Mouse (Mus musculus): ENCODE results near the gene Lag3. TPM values are rescaled to one million over a fixed set of nuclear protein-coding genes. Genes with fewer than 3 reads are reported as not detected.
"Not testable (repeated sequence)": the region's sequence is repeated elsewhere in the genome, so short reads cannot be mapped to it uniquely, and the experiment has no call there.

The Lag3 gene
- polyA plus RNA-seq, 1 experiment from 2014 or later, result 1.9 TPM

GRCm38 (mm10) chr6:124904161-124904981, 7.1 kb downstream of the Lag3 start:
- Histone ChIP-seq H3K36me3 (ENCODE audit: control insufficient read depth, insufficient read depth, low read length) (no peaks in the 10 kb centered on the region), H3K27me3 (replicated peaks; ENCODE audit: control insufficient read depth, insufficient read depth, low read length) (no peaks in the 10 kb centered on the region), H3K9ac (ENCODE audit: low read depth, low read length) (peak overlapping the region; percentile 74), H3K4me2 (ENCODE audit: low read depth, low read length) (peak overlapping the region; percentile 91), H3K4me3 (ENCODE audit: low read length) (peak overlapping the region; percentile 58), H3K4me1 (ENCODE audit: control insufficient read depth, insufficient read depth, low read length) (peaks cover 6% of the 10 kb centered on the region; the same call in 1 of the 2 replicates), H3K27ac (ENCODE audit: low read length) (peak overlapping the region; percentile 96), H3K9me3 (ENCODE audit: control insufficient read depth, low read length) (no peaks in the 10 kb centered on the region)
- WGBS, result 10% methylated on average over 24 of the region's 24 CpGs
- peak; percentile 83 for ATAC-seq

- ATAC-seq, result peak; percentile 89
- WGBS, result under 1% methylated on average over 23 of the region's 23 CpGs
- H3K4me2 ChIP-seq (ENCODE audit: low read depth, low read length), result peak overlapping the region; percentile 91
Observed at GRCm38 (mm10) chr6:124903580-124904151, 7.8 kb downstream of the Lag3 start.

GRCm38 (mm10) chr6:124901851-124902250, 9.7 kb downstream of the Lag3 start:
- H3K4me2 ChIP-seq (ENCODE audit: low read depth, low read length), result no peak overlapping the region
- peaks cover 6% of the 10 kb centered on the region; the same call in 1 of the 2 replicates for H3K4me1 ChIP-seq (ENCODE audit: control insufficient read depth, insufficient read depth, low read length)
- H3K4me3 ChIP-seq (ENCODE audit: low read length), result no peak overlapping the region
- no peaks in the 10 kb centered on the region for H3K27me3 ChIP-seq (replicated peaks; ENCODE audit: control insufficient read depth, insufficient read depth, low read length)
- no peaks in the 10 kb centered on the region for H3K9me3 ChIP-seq (ENCODE audit: control insufficient read depth, low read length)
- peak overlapping the region; percentile 6; the same call in 1 of the 2 replicates for H3K9ac ChIP-seq (ENCODE audit: low read depth, low read length)
- no peaks in the 10 kb centered on the region for H3K36me3 ChIP-seq (ENCODE audit: control insufficient read depth, insufficient read depth, low read length)
- H3K27ac ChIP-seq (ENCODE audit: low read length), result no peak overlapping the region
- no peak for ATAC-seq

More at GRCm38 (mm10) chr6:124903580-124904151, 7.8 kb downstream of the Lag3 start:
- Histone ChIP-seq H3K9ac (ENCODE audit: low read depth, low read length) (peak overlapping the region; percentile 74), H3K27ac (ENCODE audit: low read length) (peak overlapping the region; percentile 96), H3K4me3 (ENCODE audit: low read length) (peak overlapping the region; percentile 58), H3K9me3 (ENCODE audit: control insufficient read depth, low read length) (no peaks in the 10 kb centered on the region), H3K27me3 (replicated peaks; ENCODE audit: control insufficient read depth, insufficient read depth, low read length) (no peaks in the 10 kb centered on the region), H3K4me1 (ENCODE audit: control insufficient read depth, insufficient read depth, low read length) (peaks cover 6% of the 10 kb centered on the region; the same call in 1 of the 2 replicates), H3K36me3 (ENCODE audit: control insufficient read depth, insufficient read depth, low read length) (no peaks in the 10 kb centered on the region)

GRCm38 (mm10) chr6:124900801-124901480, 10.6 kb downstream of the Lag3 start:
- Histone ChIP-seq H3K4me3 (ENCODE audit: low read length) (no peak overlapping the region), H3K9me3 (ENCODE audit: control insufficient read depth, low read length) (no peaks in the 10 kb centered on the region), H3K27ac (ENCODE audit: low read length) (no peak overlapping the region), H3K27me3 (replicated peaks; ENCODE audit: control insufficient read depth, insufficient read depth, low read length) (no peaks in the 10 kb centered on the region), H3K36me3 (ENCODE audit: control insufficient read depth, insufficient read depth, low read length) (no peaks in the 10 kb centered on the region), H3K4me1 (ENCODE audit: control insufficient read depth, insufficient read depth, low read length) (peaks cover 6% of the 10 kb centered on the region; the same call in 1 of the 2 replicates), H3K4me2 (ENCODE audit: low read depth, low read length) (no peak overlapping the region), H3K9ac (ENCODE audit: low read depth, low read length) (no peak overlapping the region)
- ATAC-seq, result no peak
- WGBS, result 64% methylated on average over 10 of the region's 10 CpGs

- peaks cover 6% of the 10 kb centered on the region; the same call in 1 of the 2 replicates for H3K4me1 ChIP-seq (ENCODE audit: control insufficient read depth, insufficient read depth, low read length)
Observed at GRCm38 (mm10) chr6:124900056-124900800, 11.3 kb downstream of the Lag3 start.

GRCm38 (mm10) chr6:124898359-124898758, 13.1 kb downstream of the Lag3 start:
- no peak for ATAC-seq
- no peaks in the 10 kb centered on the region for H3K4me1 ChIP-seq (ENCODE audit: control insufficient read depth, insufficient read depth, low read length)
- 38% methylated on average over 3 of the region's 3 CpGs for WGBS
- no peak overlapping the region for H3K4me3 ChIP-seq (ENCODE audit: low read length)
- H3K36me3 ChIP-seq (ENCODE audit: control insufficient read depth, insufficient read depth, low read length), result no peaks in the 10 kb centered on the region
- H3K27ac ChIP-seq (ENCODE audit: low read length), result no peak overlapping the region
- no peaks in the 10 kb centered on the region for H3K9me3 ChIP-seq (ENCODE audit: control insufficient read depth, low read length)
- no peak overlapping the region for H3K9ac ChIP-seq (ENCODE audit: low read depth, low read length)
- no peaks in the 10 kb centered on the region for H3K27me3 ChIP-seq (replicated peaks; ENCODE audit: control insufficient read depth, insufficient read depth, low read length)
- H3K4me2 ChIP-seq (ENCODE audit: low read depth, low read length), result no peak overlapping the region

More at GRCm38 (mm10) chr6:124900056-124900800, 11.3 kb downstream of the Lag3 start:
- Histone ChIP-seq H3K9me3 (ENCODE audit: control insufficient read depth, low read length) (no peaks in the 10 kb centered on the region), H3K9ac (ENCODE audit: low read depth, low read length) (no peak overlapping the region), H3K4me3 (ENCODE audit: low read length) (no peak overlapping the region), H3K27me3 (replicated peaks; ENCODE audit: control insufficient read depth, insufficient read depth, low read length) (no peaks in the 10 kb centered on the region), H3K36me3 (ENCODE audit: control insufficient read depth, insufficient read depth, low read length) (no peaks in the 10 kb centered on the region), H3K4me2 (ENCODE audit: low read depth, low read length) (no peak overlapping the region), H3K27ac (ENCODE audit: low read length) (no peak overlapping the region)
- no peak for ATAC-seq
- WGBS, result 63% methylated on average over 8 of the region's 8 CpGs

GRCm38 (mm10) chr6:124894113-124894512, 17.4 kb downstream of the Lag3 start:
- not testable (repeated sequence) for ATAC-seq
- WGBS, result 87% methylated on average over 2 of the region's 2 CpGs

GRCm38 (mm10) chr6:124890997-124891396, 20.5 kb downstream of the Lag3 start:
- ATAC-seq, result no peak
- H3K27ac ChIP-seq (ENCODE audit: low read length), result no peak overlapping the region
- 0 out of 2 replicates have a peak, but pooled peaks cover 2% of the 10 kb centered on the region for H3K27me3 ChIP-seq (replicated peaks; ENCODE audit: control insufficient read depth, insufficient read depth, low read length)
- no peaks in the 10 kb centered on the region for H3K36me3 ChIP-seq (ENCODE audit: control insufficient read depth, insufficient read depth, low read length)
- no peak overlapping the region for H3K9ac ChIP-seq (ENCODE audit: low read depth, low read length)
- H3K4me1 ChIP-seq (ENCODE audit: control insufficient read depth, insufficient read depth, low read length), result no peaks in the 10 kb centered on the region
- 61% methylated on average over 6 of the region's 6 CpGs for WGBS
- H3K4me3 ChIP-seq (ENCODE audit: low read length), result no peak overlapping the region
- H3K9me3 ChIP-seq (ENCODE audit: control insufficient read depth, low read length), result no peaks in the 10 kb centered on the region
- no peak overlapping the region for H3K4me2 ChIP-seq (ENCODE audit: low read depth, low read length)

More at GRCm38 (mm10) chr6:124894113-124894512, 17.4 kb downstream of the Lag3 start:
- not testable (repeated sequence) for H3K27ac ChIP-seq (ENCODE audit: low read length); H3K9ac ChIP-seq (ENCODE audit: low read depth, low read length); H3K27me3 ChIP-seq (replicated peaks; ENCODE audit: control insufficient read depth, insufficient read depth, low read length); H3K4me3 ChIP-seq (ENCODE audit: low read length); H3K4me1 ChIP-seq (ENCODE audit: control insufficient read depth, insufficient read depth, low read length); H3K9me3 ChIP-seq (ENCODE audit: control insufficient read depth, low read length); H3K36me3 ChIP-seq (ENCODE audit: control insufficient read depth, insufficient read depth, low read length); H3K4me2 ChIP-seq (ENCODE audit: low read depth, low read length)
